Mouse (Mus musculus) naive thymus-derived CD4-positive, alpha-beta T cell, adult 5 months (primary cell): Measurements from ENCODE around the gene Notch1. TPM values are rescaled to one million over a fixed set of nuclear protein-coding genes. Genes with fewer than 3 reads are reported as not detected.

Experiments used
- polyA plus RNA-seq: library from polyadenylated mRNA; unstranded; fragments of 100-300 nt; shearing (Covaris generic); gene quantifications from one replicate; pipeline ENCODE4 v1.2.1, GENCODE M21; 2017

Notch1 gene
- 41.7 TPM for polyA plus RNA-seq

GRCm38 (mm10) chr2:26516275-26516674 lies at the start of gene Notch1:
TSS of gene Notch1 (minus strand) at chr2:26516663.

GRCm38 (mm10) chr2:26444946-26445665 lies 71.4 kb downstream of the Notch1 start, which contains the start of gene Sec16a:
TSS of gene Sec16a (minus strand) at chr2:26445216.

GRCm38 (mm10) chr2:26408515-26409356 lies 107.7 kb downstream of the Notch1 start, which contains the start of gene Inpp5e:
TSS of gene Inpp5e (minus strand) at chr2:26409203.

Other genes with a start within 250 kb of the Notch1 start
- gene Ccdc187, start 222.1 kb downstream of the Notch1 start, polyA plus RNA-seq: not detected
- gene Gpsm1, start 201.1 kb downstream of the Notch1 start, polyA plus RNA-seq: 18.4 TPM
- 8.5 TPM for gene Dnlz, start 164.6 kb downstream of the Notch1 start, polyA plus RNA-seq
- gene Card9, start 155.7 kb downstream of the Notch1 start, polyA plus RNA-seq: 2.3 TPM
- gene Snapc4, start 136.0 kb downstream of the Notch1 start, polyA plus RNA-seq: 63.6 TPM
- gene Entr1, start 127.3 kb downstream of the Notch1 start, polyA plus RNA-seq: 202 TPM
- 59.7 TPM for gene Pmpca, start 127.3 kb downstream of the Notch1 start, polyA plus RNA-seq
- 32.9 TPM for gene Inpp5e, start 107.5 kb downstream of the Notch1 start, polyA plus RNA-seq
- gene Sec16a, start 71.4 kb downstream of the Notch1 start, polyA plus RNA-seq: 58.3 TPM
- not detected for gene Egfl7, start 63.4 kb upstream of the Notch1 start, polyA plus RNA-seq
- not detected for gene Gm20532, start 70.0 kb upstream of the Notch1 start, polyA plus RNA-seq
- 14.3 TPM for gene Agpat2, start 87.8 kb upstream of the Notch1 start, polyA plus RNA-seq
- 2.0 TPM for gene Fam69b, start 111.8 kb upstream of the Notch1 start, polyA plus RNA-seq
- gene Lcn4, start 154.6 kb upstream of the Notch1 start, polyA plus RNA-seq: 3.1 TPM